Mouse (Mus musculus) ES-CJ7 (cell line): Measurements from ENCODE around the gene Gm6588.
A peak's percentile ranks its signal among the peaks of the same experiment; 100 is the strongest.

Experiments used
- DNase-seq: peaks from one replicate; pipeline ENCODE4 v3.0.0; 2011; ENCODE audit warnings: low read depth, low spot score

Gene Gm6588

GRCm38 (mm10) chr5:112470144-112470543 lies 20.9 kb downstream of the Gm6588 start:
- peak; percentile 52 for DNase-seq

- no peak for DNase-seq
Measured at GRCm38 (mm10) chr5:112473453-112473852, 24.2 kb downstream of the Gm6588 start.

- no peak for DNase-seq
Measured at GRCm38 (mm10) chr5:112481946-112482410, 32.8 kb downstream of the Gm6588 start.

- DNase-seq, result no peak
Measured at GRCm38 (mm10) chr5:112482551-112482950, 33.3 kb downstream of the Gm6588 start.

- no peak for DNase-seq
Measured at GRCm38 (mm10) chr5:112483030-112483429, 33.8 kb downstream of the Gm6588 start.

- DNase-seq, result no peak
Measured at GRCm38 (mm10) chr5:112484924-112485715, 35.9 kb downstream of the Gm6588 start.

- DNase-seq, result no peak
Measured at GRCm38 (mm10) chr5:112486415-112486814, 37.2 kb downstream of the Gm6588 start.

- no peak for DNase-seq
Measured at GRCm38 (mm10) chr5:112487504-112487903, 38.3 kb downstream of the Gm6588 start.

- DNase-seq, result no peak
Measured at GRCm38 (mm10) chr5:112488101-112488776, 39.0 kb downstream of the Gm6588 start.

GRCm38 (mm10) chr5:112491489-112491888 lies 42.3 kb downstream of the Gm6588 start:
- DNase-seq, result peak; percentile 35

GRCm38 (mm10) chr5:112493492-112493891 lies 44.3 kb downstream of the Gm6588 start:
- peak; percentile 83 for DNase-seq

- DNase-seq, result no peak
Measured at GRCm38 (mm10) chr5:112496753-112497369, 47.6 kb downstream of the Gm6588 start.

- peak; percentile 78 for DNase-seq
Measured at GRCm38 (mm10) chr5:112498921-112499917, 50.0 kb downstream of the Gm6588 start.

- DNase-seq, result no peak
Measured at GRCm38 (mm10) chr5:112499918-112500682, 50.9 kb downstream of the Gm6588 start.
